Mouse (Mus musculus) liver, postnatal 0 days (tissue): ENCODE measurements around the gene Auh. TPM values are rescaled to one million over a fixed set of nuclear protein-coding genes. Genes with fewer than 3 reads are reported as not detected.

Source experiments
- ATAC-seq: fragments of 200-750 bp; cut with Nextera tagmentation; 2 replicates; pipeline ENCODE4 v1.8.0; 2017; ENCODE audit warnings: mild to moderate bottlenecking, moderate library complexity
- DNase-seq: peaks from one replicate; pipeline ENCODE4 v3.0.0-alpha.2; 2016
- H3K27ac ChIP-seq: fragments of 300-500 bp; sonication (generic); 2 replicates; pipeline ENCODE4 v1.5.1; 2014; ENCODE audit warnings: antibody characterized with exemption, moderate library complexity, mild to moderate bottlenecking, low read depth
- H3K27me3 ChIP-seq: fragments of 300-500 bp; sonication (generic); 2 replicates; pipeline ENCODE4 v1.6.1; 2014; ENCODE audit warnings: low read length, control low read depth, mixed read lengths; ENCODE audit not compliant: insufficient read depth
- H3K36me3 ChIP-seq: fragments of 300-500 bp; sonication (generic); replicated peaks from 2 replicates; pipeline ENCODE4 v1.6.1; 2014; ENCODE audit warnings: mild to moderate bottlenecking, control low read depth, low read length, moderate library complexity, mixed read lengths; ENCODE audit not compliant: insufficient read depth
- H3K4me1 ChIP-seq: fragments of 300-500 bp; sonication (generic); 2 replicates; pipeline ENCODE4 v1.6.1; 2014; ENCODE audit warnings: antibody characterized with exemption, mild to moderate bottlenecking, control low read depth; ENCODE audit not compliant: insufficient read depth
- H3K4me2 ChIP-seq: fragments of 300-500 bp; sonication (generic); 2 replicates; pipeline ENCODE4 v1.6.1; 2014; ENCODE audit warnings: low read depth, mild to moderate bottlenecking, low read length, moderate library complexity, mixed read lengths
- H3K4me3 ChIP-seq: fragments of 300-500 bp; sonication (generic); 2 replicates; pipeline ENCODE4 v1.5.1; 2014; ENCODE audit warnings: low read depth, low read length
- H3K9ac ChIP-seq: fragments of 300-500 bp; sonication (generic); replicated peaks from 2 replicates; pipeline ENCODE4 v1.6.1; 2014; ENCODE audit warnings: mild to moderate bottlenecking, moderate library complexity
- H3K9me3 ChIP-seq: fragments of 300-500 bp; sonication (generic); 2 replicates; pipeline ENCODE4 v1.6.1; 2016; ENCODE audit warnings: mild to moderate bottlenecking, control low read depth, low read length, mixed read lengths
- CTCF ChIP-seq: sonication (generic); IDR thresholded peaks from 2 replicates; pipeline ENCODE4 v1.5.1; 2016; ENCODE audit warnings: antibody characterized with exemption, low read depth
- EP300 ChIP-seq: IDR thresholded peaks from 2 replicates; pipeline ENCODE4 v1.6.1; 2016; ENCODE audit warnings: antibody characterized with exemption, low read depth, mild to moderate bottlenecking
- WGBS: fragments of 180-500 bp; shearing (Covaris S2); extraction: QIAGEN DNeasy Blood & Tissue Kit; methylation state at CpG from one replicate; pipeline ENCODE4 v1.1.7; 2014; ENCODE audit not compliant: insufficient replicate concordance; 5-methylcytosine and 5-hydroxymethylcytosine counted together
- polyA plus RNA-seq: library from polyadenylated mRNA; unstranded; fragments of >200 nt; fragmentation: Nextera tagmentation; extraction: Ambion mirVana; gene quantifications from 2 replicates; pipeline ENCODE4 v1.2.1, GENCODE M21; 2015

Gene Auh
- polyA plus RNA-seq, 1 experiment from 2014 or later, result 33.2 TPM

DNA sequence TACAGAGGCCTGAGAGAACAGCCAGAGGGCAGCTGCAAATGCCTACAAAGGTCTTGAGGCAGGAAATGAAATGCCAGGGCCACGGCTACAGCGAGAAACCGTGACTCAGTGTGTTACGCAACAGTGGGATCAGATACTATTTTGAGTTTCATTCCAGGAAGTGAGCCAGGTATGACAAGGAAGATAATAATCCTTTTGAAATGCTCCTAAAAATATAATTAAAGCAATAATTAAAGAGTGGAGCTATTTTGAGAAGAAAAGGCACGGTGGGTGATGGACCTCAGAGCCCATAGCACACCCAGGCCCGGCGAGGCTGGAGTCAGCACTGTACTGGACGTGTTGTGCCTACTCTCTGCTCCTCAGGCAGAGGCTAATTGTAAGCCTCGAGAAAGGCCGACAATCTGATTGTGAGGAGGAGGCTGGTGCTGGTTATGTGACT, 37.4 kb downstream of the Auh start:
- Histone ChIP-seq H3K9ac (no peak overlapping the region), H3K9me3 (no peaks in the 10 kb centered on the region), H3K27ac (0 out of 2 replicates have a peak overlapping the region, but pooled peaks have one; percentile 7), H3K27me3 (no peaks in the 10 kb centered on the region), H3K36me3 (peaks cover 7% of the 10 kb centered on the region; the same call in 1 of the 2 replicates), H3K4me3 (no peak overlapping the region), H3K4me1 (peaks cover 5% of the 10 kb centered on the region; the same call in 1 of the 2 replicates), H3K4me2 (no peak overlapping the region)
- peak; percentile 17; the same call in 1 of the 2 replicates for TF ChIP-seq EP300
- TF ChIP-seq CTCF, result no peak
- ATAC-seq (peak; percentile 61), DNase-seq (peak; percentile 40)
- 28% methylated on average over 10 of the region's 10 CpGs for whole genome bisulfite sequencing

- Histone ChIP-seq H3K9me3 (no peaks in the 10 kb centered on the region), H3K36me3 (0 out of 2 replicates have a peak, but pooled peaks cover 3% of the 10 kb centered on the region), H3K4me1 (peaks cover 5% of the 10 kb centered on the region; the same call in 1 of the 2 replicates), H3K27me3 (no peaks in the 10 kb centered on the region), H3K4me2 (no peak overlapping the region), H3K4me3 (no peak overlapping the region), H3K27ac (no peak overlapping the region), H3K9ac (no peak overlapping the region)
- 75% methylated on average over 9 of the region's 9 CpGs for WGBS
- ATAC-seq (no peak), DNase-seq (no peak)
- TF ChIP-seq EP300 (no peak), CTCF (no peak)
Measured at GRCm38 (mm10) chr13:52890313-52890712, 39.2 kb downstream of the Auh start.

- no peaks in the 10 kb centered on the region for H3K9me3 ChIP-seq
- no peak overlapping the region for H3K9ac ChIP-seq
- peaks cover 3% of the 10 kb centered on the region; the same call in 1 of the 2 replicates for H3K4me1 ChIP-seq
- H3K27me3 ChIP-seq, result no peaks in the 10 kb centered on the region
- H3K27ac ChIP-seq, result no peak overlapping the region
- H3K4me2 ChIP-seq, result no peak overlapping the region
- DNase-seq, result no peak
- no peak for TF ChIP-seq CTCF
- no peak for TF ChIP-seq EP300
- 0 out of 2 replicates have a peak, but pooled peaks cover 6% of the 10 kb centered on the region for H3K36me3 ChIP-seq
- WGBS, result 85% methylated on average over 7 of the region's 7 CpGs
- no peak for ATAC-seq
- no peak overlapping the region for H3K4me3 ChIP-seq
Measured at GRCm38 (mm10) chr13:52886779-52887178, 42.7 kb downstream of the Auh start.

GRCm38 (mm10) chr13:52883960-52884326, 45.5 kb downstream of the Auh start:
- ATAC-seq (no peak), DNase-seq (no peak)
- 93% methylated on average over 3 of the region's 4 CpGs for WGBS
- 0 out of 2 replicates have a peak, but pooled peaks cover 6% of the 10 kb centered on the region for H3K36me3 ChIP-seq
- H3K27me3 ChIP-seq, result no peaks in the 10 kb centered on the region
- no peaks in the 10 kb centered on the region for H3K4me1 ChIP-seq
- no peak overlapping the region for H3K27ac ChIP-seq
- H3K4me2 ChIP-seq, result no peak overlapping the region
- no peak overlapping the region for H3K4me3 ChIP-seq
- no peaks in the 10 kb centered on the region for H3K9me3 ChIP-seq
- H3K9ac ChIP-seq, result no peak overlapping the region
- TF ChIP-seq EP300 (no peak), CTCF (no peak)

DNA sequence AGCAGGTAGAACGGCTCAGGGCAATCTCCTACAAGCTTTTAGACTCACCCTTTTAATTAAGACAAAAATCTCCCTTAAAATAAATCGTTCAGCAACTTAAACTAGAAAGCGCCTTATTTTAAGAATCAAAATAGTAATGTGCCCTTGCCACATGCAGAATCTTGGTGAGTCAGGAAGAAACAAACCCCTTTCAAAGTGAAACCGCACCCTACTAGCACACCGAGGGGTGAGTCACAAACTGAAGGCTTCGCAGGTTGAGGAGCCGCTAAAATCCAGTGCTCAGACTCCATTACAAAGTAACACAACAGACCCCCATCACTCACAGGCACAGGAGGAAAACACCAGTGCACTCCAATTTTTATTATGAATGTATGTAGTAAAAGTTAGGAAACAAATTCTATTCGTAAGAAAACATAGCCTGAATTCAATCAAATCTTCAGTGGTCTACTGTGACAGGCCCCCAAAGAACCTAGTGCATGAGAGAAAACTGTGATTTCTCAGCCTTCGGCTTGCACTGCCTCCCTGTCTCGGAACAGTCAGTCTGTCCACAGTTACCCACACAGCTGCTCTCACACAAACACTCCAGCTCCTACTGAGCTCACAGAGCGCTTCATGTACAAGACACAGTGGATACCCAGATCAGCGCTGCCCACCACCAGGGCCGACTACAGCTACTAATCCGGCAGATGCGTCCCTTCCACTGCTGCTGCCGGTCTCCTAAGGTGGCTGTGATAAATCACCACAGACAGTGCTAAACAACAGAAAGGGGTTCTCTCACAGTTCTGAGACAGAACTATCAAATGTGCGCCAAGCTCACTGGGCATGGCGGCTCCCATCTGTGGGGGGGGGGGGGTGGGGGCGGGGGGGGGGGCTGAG, 46.2 kb downstream of the Auh start:
- no peak overlapping the region for H3K9ac ChIP-seq
- TF ChIP-seq EP300, result no peak
- TF ChIP-seq CTCF, result no peak
- no peak overlapping the region for H3K27ac ChIP-seq
- ATAC-seq (no peak), DNase-seq (no peak)
- no peaks in the 10 kb centered on the region for H3K4me1 ChIP-seq
- no peak overlapping the region for H3K4me3 ChIP-seq
- WGBS, result 83% methylated on average over 18 of the region's 19 CpGs
- H3K36me3 ChIP-seq, result 0 out of 2 replicates have a peak, but pooled peaks cover 6% of the 10 kb centered on the region
- no peaks in the 10 kb centered on the region for H3K27me3 ChIP-seq
- no peaks in the 10 kb centered on the region for H3K9me3 ChIP-seq
- no peak overlapping the region for H3K4me2 ChIP-seq

GRCm38 (mm10) chr13:52880386-52880785, 49.1 kb downstream of the Auh start:
- H3K4me1 ChIP-seq, result no peaks in the 10 kb centered on the region
- H3K4me3 ChIP-seq, result no peak overlapping the region
- DNase-seq (no peak), ATAC-seq (no peak)
- no peak overlapping the region for H3K27ac ChIP-seq
- H3K9ac ChIP-seq, result no peak overlapping the region
- 77% methylated on average over 5 of the region's 5 CpGs for WGBS
- H3K9me3 ChIP-seq, result no peaks in the 10 kb centered on the region
- TF ChIP-seq CTCF (no peak), EP300 (no peak)
- 0 out of 2 replicates have a peak, but pooled peaks cover 2% of the 10 kb centered on the region for H3K36me3 ChIP-seq
- H3K4me2 ChIP-seq, result no peak overlapping the region
- no peaks in the 10 kb centered on the region for H3K27me3 ChIP-seq
